Mouse (Mus musculus): ENCODE measurements around the gene Gm21188. TPM values are rescaled to one million over a fixed set of nuclear protein-coding genes. Genes with fewer than 3 reads are reported as not detected.
"Not testable (repeated sequence)": the region's sequence is repeated elsewhere in the genome, so short reads cannot be mapped to it uniquely, and the experiment has no call there.

Gene Gm21188
- total RNA-seq (2017), result 10.2 and 18.7 TPM in 2 replicates

DNA sequence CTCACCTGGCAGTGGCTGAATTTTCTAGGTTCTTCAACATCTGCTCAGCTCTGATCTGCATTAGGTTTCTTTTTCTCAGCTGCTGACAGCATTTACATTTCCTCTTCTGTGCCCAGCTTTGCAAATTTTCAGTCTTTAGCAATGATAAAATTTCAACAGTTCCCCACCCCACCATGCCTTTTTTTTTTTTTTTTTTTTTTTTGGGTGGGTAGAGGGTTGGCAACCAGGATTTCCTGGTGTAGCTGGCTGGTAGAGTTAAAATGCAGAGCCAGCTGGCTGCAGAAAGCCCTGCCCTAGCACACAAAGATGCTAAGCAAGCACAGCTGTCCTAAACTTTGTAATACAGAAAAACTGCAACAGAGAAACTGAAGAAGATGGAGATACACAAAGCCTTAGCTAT, at the start of gene Gm21188:
Gene Gm21188, minus strand, starts transcription at position 110 of the 400 bp plus-strand sequence.
- ATAC-seq (ENCODE audit: extremely low read depth, insufficient number of reproducible peaks, low FRiP score, poor library complexity, severe bottlenecking), result not testable (repeated sequence)

DNA sequence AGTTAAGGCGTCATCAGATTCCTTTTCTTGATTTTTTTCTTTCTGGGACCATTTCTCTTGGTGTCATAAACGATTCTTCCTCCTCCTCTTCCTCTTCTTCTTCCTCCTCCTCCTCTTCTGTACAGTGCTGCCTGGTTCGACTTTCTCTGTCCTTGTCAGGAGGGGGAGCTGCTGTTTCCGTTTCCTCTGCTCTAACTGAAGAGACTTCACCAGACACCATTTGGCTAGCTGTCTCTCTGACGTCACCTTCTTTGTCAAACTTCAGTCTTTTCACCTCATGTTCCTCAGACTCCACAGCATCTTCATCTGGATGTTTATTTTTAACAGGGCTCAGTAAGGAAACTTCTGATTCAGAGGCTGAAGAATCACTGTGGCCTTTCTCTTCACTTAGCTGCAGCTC, 47.3 kb upstream of the Gm21188 start:
- peak; percentile 57; the same call in 1 of the 2 replicates for ATAC-seq (ENCODE audit: extremely low read depth, insufficient number of reproducible peaks, low FRiP score, poor library complexity, severe bottlenecking)

DNA sequence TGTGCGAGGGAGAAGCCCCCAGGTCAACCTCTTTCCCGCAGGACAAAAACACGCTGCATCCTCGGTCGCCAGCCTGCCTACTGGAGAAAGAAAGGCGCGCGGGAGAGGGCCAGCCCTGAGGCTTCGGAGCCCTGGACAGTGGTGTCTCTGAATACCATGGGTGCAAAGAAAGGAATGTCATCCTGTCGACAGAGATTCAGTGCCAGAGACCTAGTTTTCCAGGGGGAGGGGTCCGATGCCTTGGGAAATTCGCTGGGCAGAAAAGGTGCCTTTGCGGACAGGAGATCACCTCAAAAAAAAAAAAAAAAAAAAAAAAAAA, 44.9 kb upstream of the Gm21188 start:
- ATAC-seq (ENCODE audit: extremely low read depth, insufficient number of reproducible peaks, low FRiP score, poor library complexity, severe bottlenecking), result peak; percentile 4; the same call in 1 of the 2 replicates

DNA sequence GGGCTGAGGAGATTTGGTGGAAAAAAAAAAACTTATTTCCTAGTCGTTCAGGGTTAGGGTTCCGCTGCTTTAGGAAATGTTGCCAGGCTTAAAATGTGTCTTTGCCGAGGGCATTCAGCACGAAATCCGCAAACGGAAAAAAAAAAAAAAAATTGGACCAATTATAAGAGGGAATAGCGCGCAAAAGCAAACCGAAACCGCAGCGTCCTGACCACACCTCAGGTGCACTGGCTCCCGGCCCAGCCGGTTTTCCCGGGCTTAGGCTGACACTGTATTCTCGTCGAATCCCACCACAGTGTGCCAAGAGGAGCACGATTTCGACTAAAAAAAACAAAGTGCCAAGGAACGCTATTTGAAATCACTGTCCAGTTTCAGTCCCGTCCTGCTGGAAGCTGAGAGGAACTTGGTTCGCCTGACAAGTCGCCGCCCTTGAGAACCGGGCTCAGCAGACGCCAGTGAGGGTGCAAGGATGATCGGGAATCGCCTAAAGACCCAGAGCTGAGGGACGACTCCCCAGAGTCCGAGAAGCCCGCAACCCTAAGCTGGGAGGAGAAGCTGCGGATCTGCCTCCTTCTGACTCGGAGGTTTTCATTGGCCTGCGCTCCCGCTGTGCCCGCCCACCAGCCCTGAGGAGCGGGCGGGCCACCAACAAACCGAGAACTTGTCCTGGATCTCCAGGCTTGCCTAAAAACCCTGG, 44.4 kb upstream of the Gm21188 start:
- ATAC-seq (ENCODE audit: extremely low read depth, insufficient number of reproducible peaks, low FRiP score, poor library complexity, severe bottlenecking), result peak; percentile 31; the same call in 1 of the 2 replicates

DNA sequence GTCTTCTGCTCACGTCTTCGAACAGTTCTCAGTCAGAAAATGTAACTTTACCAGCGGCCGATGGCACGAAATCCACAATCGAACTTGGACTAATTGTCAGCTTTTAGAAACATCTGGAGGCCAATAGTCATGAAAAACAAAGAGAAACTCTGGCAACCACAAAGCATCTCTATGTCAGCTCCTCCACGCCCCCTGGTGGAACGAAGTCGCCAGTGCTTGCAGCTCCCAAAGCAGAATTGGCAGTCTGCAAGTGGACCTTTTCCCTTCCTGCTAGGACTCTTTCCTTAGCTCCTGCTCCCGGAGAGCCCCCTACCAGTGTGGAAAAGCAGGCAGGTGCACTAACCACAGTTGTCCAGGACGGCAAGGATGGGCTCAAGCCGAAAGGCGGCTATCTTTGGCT, 41.0 kb upstream of the Gm21188 start:
- ATAC-seq (ENCODE audit: extremely low read depth, insufficient number of reproducible peaks, low FRiP score, poor library complexity, severe bottlenecking), result peak; percentile 47

DNA sequence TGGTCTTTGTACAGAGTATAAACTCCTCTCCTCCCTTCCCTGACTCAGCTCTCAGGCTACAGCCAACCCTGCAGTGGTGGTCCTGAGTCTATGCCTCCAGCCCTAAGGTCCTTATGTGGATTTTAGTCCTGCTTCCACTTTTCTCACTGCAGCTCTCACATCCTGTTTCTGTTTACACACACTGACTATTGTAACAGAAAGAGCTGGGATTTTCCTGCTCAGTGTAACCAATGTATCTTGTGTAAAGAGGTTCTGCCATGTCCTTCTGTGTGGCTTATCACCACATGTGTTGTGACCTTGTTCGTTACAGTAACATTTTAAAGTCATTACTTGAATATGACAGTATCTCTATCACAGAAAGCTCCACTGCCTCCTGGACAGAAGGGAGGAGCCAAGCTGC, 27.6 kb upstream of the Gm21188 start:
- ATAC-seq (ENCODE audit: extremely low read depth, insufficient number of reproducible peaks, low FRiP score, poor library complexity, severe bottlenecking), result not testable (repeated sequence)

DNA sequence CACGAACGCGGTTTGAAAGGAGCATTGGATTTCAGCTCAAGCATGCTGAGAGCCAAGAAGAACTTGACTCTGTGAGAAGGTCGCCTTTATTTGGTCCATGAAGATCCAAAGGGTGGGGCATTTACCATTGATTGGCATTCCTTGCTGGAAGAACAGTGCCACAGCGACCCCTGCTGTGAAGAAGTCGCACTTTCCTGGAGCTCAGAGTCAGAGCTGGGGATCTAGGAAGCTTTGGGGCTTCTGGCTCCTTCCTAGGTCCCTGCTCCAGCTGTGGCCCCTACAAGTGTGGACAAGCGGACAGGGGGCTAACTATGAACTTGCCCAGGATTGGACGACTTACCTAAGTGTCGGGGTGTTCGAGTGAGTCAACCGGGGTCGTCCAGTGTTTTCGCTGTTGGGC, 18.9 kb upstream of the Gm21188 start:
- 0 out of 2 replicates have a peak, but pooled peaks have one; percentile 46 for ATAC-seq (ENCODE audit: extremely low read depth, insufficient number of reproducible peaks, low FRiP score, poor library complexity, severe bottlenecking)

DNA sequence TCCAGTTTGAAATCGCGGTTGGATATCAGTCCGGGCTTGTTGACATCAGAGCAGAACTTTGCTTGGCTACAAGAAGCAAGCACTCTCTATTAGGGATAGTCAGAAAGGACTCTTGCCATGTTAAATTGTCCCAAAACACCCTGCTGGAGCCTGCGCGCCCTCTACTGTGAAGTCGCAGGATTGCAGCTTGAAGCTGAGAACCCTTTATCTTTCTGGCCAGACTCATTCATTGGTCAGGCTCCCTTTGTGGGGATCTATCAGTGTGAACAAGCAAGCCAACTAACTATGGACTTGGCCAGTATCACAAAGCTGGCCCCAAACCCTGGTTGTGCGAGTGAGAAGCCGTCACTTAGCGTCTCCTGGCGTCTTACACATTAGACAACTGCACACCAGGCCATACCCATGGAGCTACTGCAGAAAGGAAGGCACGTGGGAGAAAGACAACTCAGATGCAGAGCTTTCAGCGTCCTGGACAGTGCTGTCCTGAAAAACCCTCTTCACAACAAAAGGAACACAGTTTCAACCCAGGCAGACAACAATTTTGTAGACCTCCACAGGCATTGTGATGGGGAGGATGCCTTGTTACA, 18.1 kb upstream of the Gm21188 start:
- peak; percentile 75 for ATAC-seq (ENCODE audit: extremely low read depth, insufficient number of reproducible peaks, low FRiP score, poor library complexity, severe bottlenecking)

DNA sequence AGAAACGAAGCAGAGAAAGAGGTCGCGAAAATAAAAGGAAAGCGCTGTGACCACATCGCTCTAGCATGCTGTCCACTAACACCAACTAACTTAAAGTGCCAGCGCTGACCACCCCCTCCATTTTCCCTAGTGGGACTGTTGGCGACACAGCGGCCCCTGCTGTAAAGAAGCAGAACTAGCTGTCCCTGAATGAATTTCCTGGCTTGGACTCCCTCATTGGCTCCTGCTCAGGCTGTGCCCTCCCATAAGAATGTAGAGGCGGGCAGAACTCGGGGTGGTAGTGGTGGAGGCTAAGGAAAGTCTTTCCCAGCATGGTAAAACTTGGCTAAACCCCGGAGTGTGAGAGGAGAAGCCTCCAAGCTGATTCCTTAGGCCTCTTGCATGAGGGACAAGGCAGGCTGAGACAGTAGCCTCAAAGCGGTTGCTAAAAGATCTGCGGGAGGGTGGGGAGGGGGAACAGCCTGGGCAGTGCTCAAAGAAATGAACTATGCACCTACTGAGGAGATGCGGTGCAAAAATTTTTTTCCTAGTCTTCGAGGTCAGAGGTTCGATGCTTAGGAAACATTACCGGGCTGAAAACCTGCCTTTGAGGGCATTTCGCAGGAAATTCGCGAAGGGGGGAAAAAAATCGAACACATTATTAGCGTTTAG, 11.6 kb upstream of the Gm21188 start:
- peak; percentile 99 for ATAC-seq (ENCODE audit: extremely low read depth, insufficient number of reproducible peaks, low FRiP score, poor library complexity, severe bottlenecking)

DNA sequence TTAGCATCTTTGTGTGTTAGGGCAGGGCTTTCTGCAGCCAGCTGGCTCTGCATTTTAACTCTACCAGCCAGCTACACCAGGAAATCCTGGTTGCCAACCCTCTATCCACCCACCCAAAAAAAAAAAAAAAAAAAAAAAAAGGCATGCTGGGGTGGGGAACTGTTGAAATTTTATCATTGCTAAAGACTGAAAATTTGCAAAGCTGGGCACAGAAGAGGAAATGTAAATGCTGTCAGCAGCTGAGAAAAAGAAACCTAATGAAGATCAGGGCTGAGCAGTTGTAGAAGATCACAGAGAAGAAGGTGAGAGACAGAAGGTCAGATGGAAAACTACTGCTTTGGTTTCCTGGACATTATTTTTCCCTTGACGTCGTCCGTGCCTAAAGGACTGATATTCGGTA, 10.9 kb upstream of the Gm21188 start:
- not testable (repeated sequence) for ATAC-seq (ENCODE audit: extremely low read depth, insufficient number of reproducible peaks, low FRiP score, poor library complexity, severe bottlenecking)

DNA sequence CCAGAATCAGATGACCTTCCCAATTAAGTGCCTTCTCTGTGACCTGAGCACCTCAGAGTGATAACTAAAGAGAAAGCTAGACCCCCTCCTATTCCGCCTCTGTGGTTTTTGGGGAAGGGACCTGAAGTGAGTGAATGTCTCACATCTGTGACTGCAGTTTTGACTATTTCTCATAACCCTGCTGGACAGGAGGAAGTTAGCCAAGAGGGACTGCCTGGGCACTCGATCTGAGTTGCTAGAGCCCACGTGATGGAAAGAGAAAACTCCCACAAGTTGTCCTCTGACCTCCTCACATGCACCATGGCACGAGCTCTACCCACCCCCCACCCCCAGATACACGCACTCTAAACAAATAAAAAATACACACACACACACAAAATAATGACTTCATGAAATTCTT, 3.4 kb downstream of the Gm21188 start:
- ATAC-seq (ENCODE audit: extremely low read depth, insufficient number of reproducible peaks, low FRiP score, poor library complexity, severe bottlenecking), result peak; percentile 63

DNA sequence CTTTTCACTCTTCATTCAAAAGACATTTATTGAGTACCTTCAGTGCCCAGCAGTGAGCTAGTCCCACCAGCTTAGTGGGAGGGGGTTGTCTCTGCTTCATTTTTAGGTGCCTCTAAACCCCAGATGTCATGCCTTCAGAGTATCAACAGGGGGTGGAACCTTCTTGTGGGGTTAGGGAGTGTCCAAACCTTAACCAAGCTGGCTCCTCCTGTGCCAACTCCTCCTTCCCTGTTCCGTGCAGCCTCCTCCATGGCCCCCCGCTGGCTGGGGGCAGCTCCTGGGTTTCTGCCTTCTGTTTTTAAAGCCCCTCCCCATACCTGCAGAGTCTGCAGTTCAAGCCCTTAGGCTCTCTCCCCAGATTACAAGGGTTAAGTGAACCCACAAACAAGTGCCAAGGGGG, 3.8 kb downstream of the Gm21188 start:
- not testable (repeated sequence) for ATAC-seq (ENCODE audit: extremely low read depth, insufficient number of reproducible peaks, low FRiP score, poor library complexity, severe bottlenecking)

DNA sequence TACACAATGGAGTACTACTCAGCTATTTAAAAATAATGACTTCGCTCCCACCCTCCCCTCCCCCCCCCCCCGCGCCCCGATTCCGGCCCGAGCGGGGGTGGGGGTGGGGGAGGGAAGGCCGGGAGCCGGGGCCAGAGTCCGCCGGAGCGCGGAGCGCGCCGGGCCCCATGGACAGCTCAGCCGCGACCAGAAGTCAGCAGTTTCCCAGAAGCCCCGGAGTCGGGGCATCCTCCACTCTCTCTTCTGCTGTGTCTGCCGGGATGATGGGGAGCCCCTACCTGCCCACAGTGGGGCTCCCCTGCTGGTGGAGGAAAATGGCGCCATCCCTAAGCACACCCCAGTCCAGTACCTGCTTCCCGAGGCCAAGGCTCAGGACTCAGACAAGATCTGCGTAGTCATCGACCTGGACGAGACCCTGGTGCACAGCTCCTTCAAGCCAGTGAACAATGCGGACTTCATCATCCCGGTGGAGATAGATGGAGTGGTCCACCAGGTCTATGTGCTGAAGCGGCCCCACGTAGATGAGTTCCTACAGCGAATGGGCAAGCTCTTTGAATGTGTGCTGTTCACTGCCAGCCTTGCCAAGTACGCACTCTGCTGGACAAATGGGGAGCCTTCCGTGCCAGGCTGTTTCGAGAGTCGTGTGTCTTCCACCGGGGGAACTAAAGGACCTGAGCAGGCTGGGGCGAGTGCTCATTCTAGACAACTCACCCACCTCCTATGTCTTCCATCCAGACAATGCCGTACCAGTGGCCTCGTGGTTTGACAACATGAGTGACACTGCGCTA, 5.4 kb downstream of the Gm21188 start:
- ATAC-seq (ENCODE audit: extremely low read depth, insufficient number of reproducible peaks, low FRiP score, poor library complexity, severe bottlenecking), result peak; percentile 77

DNA sequence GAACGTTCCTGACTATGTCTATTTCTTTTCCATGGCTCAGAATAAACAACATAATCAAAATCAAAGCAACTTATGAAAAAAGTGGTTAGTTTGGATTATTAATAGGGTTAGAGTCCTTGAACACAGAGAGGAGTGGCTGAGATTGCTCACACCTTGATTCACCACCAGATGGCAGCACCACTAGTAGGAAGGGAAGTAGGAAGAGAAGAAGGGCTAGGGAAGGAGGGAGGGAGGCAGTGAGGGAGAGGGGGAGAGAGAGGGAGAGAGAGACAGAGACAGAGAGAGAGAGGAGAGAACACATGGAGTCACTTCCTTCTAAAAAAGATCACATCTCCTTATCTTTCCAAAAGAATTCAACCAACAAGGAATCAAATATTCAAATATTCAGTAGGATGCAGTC, 10.8 kb downstream of the Gm21188 start:
- ATAC-seq (ENCODE audit: extremely low read depth, insufficient number of reproducible peaks, low FRiP score, poor library complexity, severe bottlenecking), result peak; percentile 56; the same call in 1 of the 2 replicates

DNA sequence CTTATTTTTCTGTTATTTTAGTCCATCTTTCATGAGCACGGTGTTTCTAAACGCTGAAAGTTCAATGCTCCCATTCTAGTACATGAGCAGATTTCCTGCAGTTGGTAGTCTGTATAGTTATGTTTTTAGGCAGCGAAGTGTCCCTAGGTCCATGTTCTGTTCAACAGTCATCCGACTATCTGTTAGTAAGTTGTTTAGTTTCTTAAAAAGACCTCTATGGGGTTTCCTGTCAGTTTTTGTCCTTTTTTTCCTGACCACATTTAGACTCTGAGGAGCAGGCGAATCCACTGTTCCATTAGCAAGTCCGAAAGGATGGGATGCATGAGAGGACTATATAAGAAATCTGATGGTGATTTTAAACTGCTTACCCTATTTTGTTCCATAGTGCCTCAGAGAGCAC, 14.1 kb downstream of the Gm21188 start:
- ATAC-seq (ENCODE audit: extremely low read depth, insufficient number of reproducible peaks, low FRiP score, poor library complexity, severe bottlenecking), result not testable (repeated sequence)

DNA sequence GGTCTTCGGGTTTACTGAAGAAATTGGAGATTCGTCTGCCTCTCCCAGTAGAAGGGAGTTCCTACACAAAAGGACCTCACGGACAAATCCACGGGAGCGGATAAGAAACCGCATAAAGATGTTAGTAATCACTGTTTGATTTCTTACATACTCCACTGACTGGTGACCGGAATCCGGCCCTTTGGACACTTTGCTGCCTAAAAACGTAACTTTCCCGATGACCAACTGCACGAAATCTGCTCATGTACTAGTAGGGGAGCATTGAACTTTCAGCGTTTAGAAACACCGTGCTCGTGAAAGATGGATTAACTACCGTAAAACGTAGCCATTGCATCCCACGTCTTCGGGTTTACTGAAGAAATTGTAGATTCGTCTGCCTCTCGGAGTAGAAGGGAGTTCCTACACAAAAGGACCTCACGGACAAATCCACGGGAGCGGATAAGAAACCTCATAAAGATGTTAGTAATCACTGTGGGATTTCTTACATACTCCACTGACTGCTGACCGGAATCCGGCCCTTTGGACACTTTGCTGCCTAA, 15.3 kb downstream of the Gm21188 start:
- ATAC-seq (ENCODE audit: extremely low read depth, insufficient number of reproducible peaks, low FRiP score, poor library complexity, severe bottlenecking), result not testable (repeated sequence)

DNA sequence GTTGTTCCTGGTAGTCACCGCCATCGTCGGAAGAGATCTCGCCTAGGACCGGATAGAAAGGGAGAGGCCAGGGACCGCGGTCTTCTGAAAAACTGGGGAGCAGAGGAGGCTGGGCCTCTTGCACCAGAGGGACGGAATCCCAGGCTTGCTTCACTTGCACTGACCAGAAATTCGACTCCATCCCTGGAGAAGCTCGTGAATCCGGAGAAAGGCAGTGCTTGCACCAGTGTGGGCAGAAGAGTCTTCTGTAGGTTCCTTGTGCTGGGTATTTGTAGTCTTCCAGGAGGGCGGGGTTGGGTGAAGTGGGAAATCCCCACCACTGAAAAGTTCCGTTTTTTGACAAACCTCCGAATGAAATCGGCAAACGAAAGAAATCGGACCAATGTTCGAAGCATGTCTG, 16.8 kb downstream of the Gm21188 start:
- not testable (repeated sequence) for ATAC-seq (ENCODE audit: extremely low read depth, insufficient number of reproducible peaks, low FRiP score, poor library complexity, severe bottlenecking)

DNA sequence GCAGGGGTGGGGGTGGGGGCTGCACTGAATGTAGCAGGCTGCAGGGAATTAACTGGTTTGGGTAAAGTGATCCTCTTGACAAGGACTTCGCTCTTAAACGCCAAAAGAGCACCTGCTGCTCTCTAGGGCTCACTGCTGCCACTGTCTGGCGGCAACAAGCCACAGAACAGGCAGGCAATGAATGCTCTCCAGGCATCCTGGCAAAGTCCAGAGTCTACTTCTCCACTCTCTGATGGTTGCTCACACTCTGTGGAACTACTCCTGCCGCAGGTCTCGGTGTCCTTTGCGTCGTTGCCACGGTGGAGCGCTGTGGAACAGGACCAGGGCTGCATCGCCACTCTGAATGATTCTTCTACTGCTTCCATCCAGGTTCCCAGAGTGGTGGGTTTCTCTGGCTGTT, 17.4 kb downstream of the Gm21188 start:
- ATAC-seq (ENCODE audit: extremely low read depth, insufficient number of reproducible peaks, low FRiP score, poor library complexity, severe bottlenecking), result not testable (repeated sequence)

DNA sequence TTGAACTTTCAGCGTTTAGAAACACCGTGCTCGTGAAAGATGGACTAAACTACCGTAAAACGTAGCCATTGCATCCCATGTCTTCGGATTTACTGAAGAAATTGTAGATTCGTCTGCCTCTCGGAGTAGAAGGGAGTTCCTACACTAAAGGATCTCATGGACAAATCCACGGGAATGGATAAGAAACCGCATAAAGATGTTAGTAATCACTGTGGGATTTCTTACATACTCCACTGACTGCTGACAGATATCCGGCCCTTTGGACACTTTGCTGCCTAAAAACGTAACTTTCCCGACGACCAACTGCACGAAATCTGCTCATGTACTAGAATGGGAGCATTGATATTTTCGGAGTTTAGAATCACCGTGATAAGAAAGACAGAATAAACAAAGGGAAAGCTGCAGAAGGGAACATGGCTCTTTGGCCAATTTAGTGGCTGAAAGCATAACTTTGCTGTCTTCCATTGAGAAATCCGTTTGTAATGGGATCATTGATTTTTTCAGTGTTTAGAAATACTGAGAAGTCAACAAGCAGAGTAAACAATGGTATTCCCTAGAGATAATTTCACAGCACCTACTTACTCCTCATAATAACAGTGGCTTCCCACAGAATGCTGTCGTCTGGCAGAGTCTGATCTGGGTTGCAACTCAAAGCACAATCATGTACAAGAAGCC, 18.3 kb downstream of the Gm21188 start:
- ATAC-seq (ENCODE audit: extremely low read depth, insufficient number of reproducible peaks, low FRiP score, poor library complexity, severe bottlenecking), result not testable (repeated sequence)

All from neutrophil, adult 5-6 weeks (primary cell).